Mouse (Mus musculus) liver, postnatal 0 days (tissue): ENCODE results near the gene Ninj2. TPM values are rescaled to one million over a fixed set of nuclear protein-coding genes. Genes with fewer than 3 reads are reported as not detected.
"Not testable (repeated sequence)": the region's sequence is repeated elsewhere in the genome, so short reads cannot be mapped to it uniquely, and the experiment has no call there.

Experiments
- ATAC-seq: fragments of 200-750 bp; cut with Nextera tagmentation; 2 replicates; pipeline ENCODE4 v1.8.0; 2017; ENCODE audit warnings: mild to moderate bottlenecking, moderate library complexity
- DNase-seq: peaks from one replicate; pipeline ENCODE4 v3.0.0-alpha.2; 2016
- H3K27ac ChIP-seq: fragments of 300-500 bp; sonication (generic); 2 replicates; pipeline ENCODE4 v1.5.1; 2014; ENCODE audit warnings: antibody characterized with exemption, moderate library complexity, mild to moderate bottlenecking, low read depth
- H3K27me3 ChIP-seq: fragments of 300-500 bp; sonication (generic); 2 replicates; pipeline ENCODE4 v1.6.1; 2014; ENCODE audit warnings: low read length, control low read depth, mixed read lengths; ENCODE audit not compliant: insufficient read depth
- H3K36me3 ChIP-seq: fragments of 300-500 bp; sonication (generic); replicated peaks from 2 replicates; pipeline ENCODE4 v1.6.1; 2014; ENCODE audit warnings: mild to moderate bottlenecking, control low read depth, low read length, moderate library complexity, mixed read lengths; ENCODE audit not compliant: insufficient read depth
- H3K4me1 ChIP-seq: fragments of 300-500 bp; sonication (generic); 2 replicates; pipeline ENCODE4 v1.6.1; 2014; ENCODE audit warnings: antibody characterized with exemption, mild to moderate bottlenecking, control low read depth; ENCODE audit not compliant: insufficient read depth
- H3K4me2 ChIP-seq: fragments of 300-500 bp; sonication (generic); 2 replicates; pipeline ENCODE4 v1.6.1; 2014; ENCODE audit warnings: low read depth, mild to moderate bottlenecking, low read length, moderate library complexity, mixed read lengths
- H3K4me3 ChIP-seq: fragments of 300-500 bp; sonication (generic); 2 replicates; pipeline ENCODE4 v1.5.1; 2014; ENCODE audit warnings: low read depth, low read length
- H3K9ac ChIP-seq: fragments of 300-500 bp; sonication (generic); replicated peaks from 2 replicates; pipeline ENCODE4 v1.6.1; 2014; ENCODE audit warnings: mild to moderate bottlenecking, moderate library complexity
- H3K9me3 ChIP-seq: fragments of 300-500 bp; sonication (generic); 2 replicates; pipeline ENCODE4 v1.6.1; 2016; ENCODE audit warnings: mild to moderate bottlenecking, control low read depth, low read length, mixed read lengths
- CTCF ChIP-seq: sonication (generic); IDR thresholded peaks from 2 replicates; pipeline ENCODE4 v1.5.1; 2016; ENCODE audit warnings: antibody characterized with exemption, low read depth
- EP300 ChIP-seq: IDR thresholded peaks from 2 replicates; pipeline ENCODE4 v1.6.1; 2016; ENCODE audit warnings: antibody characterized with exemption, low read depth, mild to moderate bottlenecking
- WGBS: fragments of 180-500 bp; shearing (Covaris S2); extraction: QIAGEN DNeasy Blood & Tissue Kit; methylation state at CpG from one replicate; pipeline ENCODE4 v1.1.7; 2014; ENCODE audit not compliant: insufficient replicate concordance; 5-methylcytosine and 5-hydroxymethylcytosine counted together
- polyA plus RNA-seq: library from polyadenylated mRNA; unstranded; fragments of >200 nt; fragmentation: Nextera tagmentation; extraction: Ambion mirVana; gene quantifications from 2 replicates; pipeline ENCODE4 v1.2.1, GENCODE M21; 2015

Ninj2 gene
- polyA plus RNA-seq, 1 experiment from 2014 or later = 0.31 TPM

- Histone ChIP-seq H3K4me1 (peaks cover 6% of the 10 kb centered on the region; the same call in 1 of the 2 replicates), H3K27me3 (no peaks in the 10 kb centered on the region), H3K9me3 (no peaks in the 10 kb centered on the region), H3K27ac (no peak overlapping the region), H3K9ac (no peak overlapping the region), H3K4me2 (no peak overlapping the region), H3K36me3 (no peaks in the 10 kb centered on the region), H3K4me3 (no peak overlapping the region)
- TF ChIP-seq EP300 (no peak), CTCF (no peak)
- no peak for DNase-seq
- 67% methylated on average over 4 of the region's 4 CpGs for WGBS
- no peak for ATAC-seq
Measured at GRCm38 (mm10) chr6:120081516-120081915, 11.6 kb upstream of the Ninj2 start.

GRCm38 (mm10) chr6:120082251-120082950, 10.7 kb upstream of the Ninj2 start:
- Histone ChIP-seq H3K27me3 (no peaks in the 10 kb centered on the region), H3K4me3 (no peak overlapping the region), H3K9ac (no peak overlapping the region), H3K4me2 (no peak overlapping the region), H3K27ac (no peak overlapping the region), H3K9me3 (no peaks in the 10 kb centered on the region), H3K36me3 (no peaks in the 10 kb centered on the region), H3K4me1 (peaks cover 6% of the 10 kb centered on the region; the same call in 1 of the 2 replicates)
- TF ChIP-seq EP300 = no peak
- TF ChIP-seq CTCF = no peak
- DNase-seq = no peak
- 78% methylated on average over 6 of the region's 6 CpGs for WGBS
- ATAC-seq = no peak

GRCm38 (mm10) chr6:120082951-120083411, 10.2 kb upstream of the Ninj2 start:
- Histone ChIP-seq H3K27me3 (no peaks in the 10 kb centered on the region), H3K4me3 (no peak overlapping the region), H3K9ac (no peak overlapping the region), H3K36me3 (no peaks in the 10 kb centered on the region), H3K4me1 (0 out of 2 replicates have a peak, but pooled peaks cover 4% of the 10 kb centered on the region), H3K9me3 (no peaks in the 10 kb centered on the region), H3K27ac (0 out of 2 replicates have a peak overlapping the region, but pooled peaks have one; percentile 34), H3K4me2 (no peak overlapping the region)
- ATAC-seq (peak; percentile 27), DNase-seq (no peak)
- 27% methylated on average over 8 of the region's 8 CpGs for WGBS
- peak; percentile 35; the same call in 1 of the 2 replicates for TF ChIP-seq EP300
- TF ChIP-seq CTCF = no peak

- Histone ChIP-seq H3K4me1 (0 out of 2 replicates have a peak, but pooled peaks cover 4% of the 10 kb centered on the region), H3K9me3 (no peaks in the 10 kb centered on the region), H3K36me3 (no peaks in the 10 kb centered on the region), H3K4me2 (no peak overlapping the region), H3K27me3 (no peaks in the 10 kb centered on the region), H3K4me3 (no peak overlapping the region), H3K27ac (0 out of 2 replicates have a peak overlapping the region, but pooled peaks have one; percentile 34), H3K9ac (no peak overlapping the region)
- no peak for TF ChIP-seq EP300
- TF ChIP-seq CTCF = no peak
- ATAC-seq = no peak
- WGBS = 53% methylated on average over 6 of the region's 6 CpGs
- DNase-seq = no peak
Measured at GRCm38 (mm10) chr6:120083442-120083841, 9.7 kb upstream of the Ninj2 start.

GRCm38 (mm10) chr6:120084983-120085382, 8.2 kb upstream of the Ninj2 start:
- DNase-seq = no peak
- H3K36me3 ChIP-seq = no peaks in the 10 kb centered on the region
- TF ChIP-seq EP300 = no peak
- no peak for TF ChIP-seq CTCF
- H3K27me3 ChIP-seq = no peaks in the 10 kb centered on the region
- no peaks in the 10 kb centered on the region for H3K9me3 ChIP-seq
- WGBS = 71% methylated on average over 2 of the region's 2 CpGs
- H3K9ac ChIP-seq = no peak overlapping the region
- no peak overlapping the region for H3K4me3 ChIP-seq
- no peak for ATAC-seq
- no peak overlapping the region for H3K4me2 ChIP-seq
- H3K4me1 ChIP-seq = 0 out of 2 replicates have a peak, but pooled peaks cover 4% of the 10 kb centered on the region
- no peak overlapping the region for H3K27ac ChIP-seq

GRCm38 (mm10) chr6:120085832-120086231, 7.3 kb upstream of the Ninj2 start:
- ATAC-seq = no peak
- WGBS = 71% methylated on average over 3 of the region's 3 CpGs
- Histone ChIP-seq H3K9me3 (no peaks in the 10 kb centered on the region), H3K27me3 (no peaks in the 10 kb centered on the region), H3K4me1 (0 out of 2 replicates have a peak, but pooled peaks cover 4% of the 10 kb centered on the region), H3K4me3 (no peak overlapping the region), H3K9ac (no peak overlapping the region), H3K27ac (no peak overlapping the region), H3K36me3 (no peaks in the 10 kb centered on the region), H3K4me2 (no peak overlapping the region)
- TF ChIP-seq EP300 (no peak), CTCF (no peak)
- no peak for DNase-seq

GRCm38 (mm10) chr6:120087041-120087440, 6.1 kb upstream of the Ninj2 start:
- not testable (repeated sequence) for H3K9ac ChIP-seq, H3K27me3 ChIP-seq, DNase-seq, H3K36me3 ChIP-seq, H3K9me3 ChIP-seq, H3K27ac ChIP-seq, ATAC-seq, H3K4me3 ChIP-seq, H3K4me1 ChIP-seq, H3K4me2 ChIP-seq
- 85% methylated on average over 6 of the region's 8 CpGs for WGBS
